Mouse (Mus musculus) MEL (cell line): Measurements from ENCODE around the gene Llgl1. TPM values are rescaled to one million over a fixed set of nuclear protein-coding genes. Genes with fewer than 3 reads are reported as not detected.

ENCODE experiments used
- DNase-seq: peaks from one replicate; pipeline ENCODE4 v3.0.0; 2011; ENCODE audit warnings: low read depth, low spot score
- H3K27ac ChIP-seq: 2 replicates; pipeline ENCODE4 v1.5.1; 2012; ENCODE audit warnings: low read depth, mild to moderate bottlenecking, control low read depth, low read length, moderate library complexity; ENCODE audit not compliant: control insufficient read depth
- H3K27me3 ChIP-seq, 2 experiments: fragments of 150-350 bp in 1 of 2; sonication (generic) in 1 of 2; 2 replicates each; pipeline ENCODE4 v1.6.1; 2012; ENCODE audit warnings: low read length in 2 of 2, mild to moderate bottlenecking in 2 of 2, improper control_type of control experiment in 1 of 2, moderate library complexity in 1 of 2; ENCODE audit not compliant: insufficient read depth in 2 of 2, control insufficient read depth in 1 of 2
- H3K36me3 ChIP-seq, 2 experiments: 2 replicates each; pipeline ENCODE4 v1.6.1; 2012 to 2014; ENCODE audit warnings: low read length in 2 of 2, improper control_type of control experiment in 1 of 2, inconsistent platforms in 1 of 2, mild to moderate bottlenecking in 1 of 2; ENCODE audit not compliant: insufficient read depth in 2 of 2, control insufficient read depth in 1 of 2
- H3K4me1 ChIP-seq, 2 experiments: fragments of 150-350 bp in 1 of 2; sonication (generic) in 1 of 2; 2 replicates each; pipeline ENCODE4 v1.6.1; 2012; ENCODE audit warnings: low read length in 2 of 2, improper control_type of control experiment in 1 of 2, mild to moderate bottlenecking in 1 of 2; ENCODE audit not compliant: insufficient read depth in 2 of 2, control insufficient read depth in 1 of 2
- H3K4me3 ChIP-seq, 2 experiments: fragments of 150-350 bp in 1 of 2; sonication (generic) in 1 of 2; 2 replicates each; pipeline ENCODE4 v1.5.1; 2012; ENCODE audit warnings: low read depth in 2 of 2, low read length in 2 of 2, mild to moderate bottlenecking in 2 of 2, moderate library complexity in 2 of 2, control low read depth in 1 of 2, improper control_type of control experiment in 1 of 2; ENCODE audit not compliant: control insufficient read depth in 1 of 2, insufficient read depth in 1 of 2
- H3K79me2 ChIP-seq: 2 replicates; pipeline ENCODE4 v1.6.1; 2012; ENCODE audit warnings: mild to moderate bottlenecking, low read length, moderate library complexity; ENCODE audit not compliant: control insufficient read depth, poor library complexity, insufficient read depth
- H3K9ac ChIP-seq: 2 replicates; pipeline ENCODE4 v1.6.1; 2012; ENCODE audit warnings: low read depth, mild to moderate bottlenecking, control low read depth, low read length, moderate library complexity; ENCODE audit not compliant: control insufficient read depth, poor library complexity, severe bottlenecking
- H3K9me3 ChIP-seq: fragments of 150-350 bp; sonication (generic); replicated peaks from 2 replicates; pipeline ENCODE4 v1.6.1; 2012; ENCODE audit warnings: mild to moderate bottlenecking, low read length, improper control_type of control experiment, moderate library complexity; ENCODE audit not compliant: insufficient read depth
- ETS1 ChIP-seq: IDR thresholded peaks from 2 replicates; pipeline ENCODE4 v1.6.1; 2012; ENCODE audit warnings: low read depth, mild to moderate bottlenecking, inconsistent platforms, low read length, improper control_type of control experiment, moderate library complexity
- GATA1 ChIP-seq: IDR thresholded peaks from 2 replicates; pipeline ENCODE4 v1.6.1; 2011; ENCODE audit warnings: low read depth, low read length, improper control_type of control experiment
- HCFC1 ChIP-seq: IDR thresholded peaks from 2 replicates; pipeline ENCODE4 v1.6.1; 2012; ENCODE audit warnings: low read depth, mild to moderate bottlenecking, inconsistent platforms, low read length, improper control_type of control experiment, moderate library complexity
- MAX ChIP-seq: IDR thresholded peaks from 2 replicates; pipeline ENCODE4 v1.6.1; 2011; ENCODE audit warnings: low read length, improper control_type of control experiment
- MEF2A ChIP-seq: IDR thresholded peaks from 2 replicates; pipeline ENCODE4 v1.6.1; 2014; ENCODE audit warnings: low read depth, mild to moderate bottlenecking, inconsistent platforms, low read length, improper control_type of control experiment; ENCODE audit not compliant: poor library complexity, insufficient replicate concordance, severe bottlenecking; ENCODE audit errors: extremely low read depth
- NELFE ChIP-seq: IDR thresholded peaks from 2 replicates; pipeline ENCODE4 v1.6.1; 2011; ENCODE audit warnings: low read depth, low read length, improper control_type of control experiment
- POLR2A ChIP-seq, 2 experiments: IDR thresholded peaks; 2 replicates each; pipeline ENCODE4 v1.6.1; 2011 to 2012; ENCODE audit warnings: low read length in 2 of 2, mild to moderate bottlenecking in 2 of 2, control low read depth in 1 of 2, improper control_type of control experiment in 1 of 2, low read depth in 1 of 2, moderate library complexity in 1 of 2; ENCODE audit not compliant: control insufficient read depth in 1 of 2, insufficient read depth in 1 of 2, poor library complexity in 1 of 2
- POLR2AphosphoS5 ChIP-seq: IDR thresholded peaks from 2 replicates; pipeline ENCODE4 v1.6.1; 2012; ENCODE audit warnings: low read depth, borderline replicate concordance, mild to moderate bottlenecking, inconsistent platforms, low read length, moderate library complexity, mixed read lengths
- RAD21 ChIP-seq: IDR thresholded peaks from 2 replicates; pipeline ENCODE4 v1.6.1; 2011; ENCODE audit warnings: mild to moderate bottlenecking, low read depth, low read length, improper control_type of control experiment
- SIN3A ChIP-seq: IDR thresholded peaks from 2 replicates; pipeline ENCODE4 v1.6.1; 2012; ENCODE audit warnings: low read length, improper control_type of control experiment, inconsistent platforms
- UBTF ChIP-seq: IDR thresholded peaks from 2 replicates; pipeline ENCODE4 v1.6.1; 2012; ENCODE audit warnings: low read depth, mild to moderate bottlenecking, inconsistent platforms, low read length, improper control_type of control experiment, moderate library complexity, borderline replicate concordance; ENCODE audit not compliant: insufficient read depth
- USF2 ChIP-seq, 2 experiments: IDR thresholded peaks; 2 replicates each; pipeline ENCODE4 v1.6.1; 2011 to 2012; ENCODE audit warnings: improper control_type of control experiment in 2 of 2, low read length in 2 of 2, borderline replicate concordance in 1 of 2, inconsistent platforms in 1 of 2, low read depth in 1 of 2, mild to moderate bottlenecking in 1 of 2; ENCODE audit not compliant: insufficient read depth in 1 of 2
- ZKSCAN1 ChIP-seq: IDR thresholded peaks from 2 replicates; pipeline ENCODE4 v1.6.1; 2012; ENCODE audit warnings: low read depth, mild to moderate bottlenecking, inconsistent platforms, low read length, improper control_type of control experiment, moderate library complexity
- ZMIZ1 ChIP-seq: IDR thresholded peaks from 2 replicates; pipeline ENCODE4 v1.6.1; 2012; ENCODE audit warnings: low read depth, mild to moderate bottlenecking, inconsistent platforms, low read length, improper control_type of control experiment, moderate library complexity
- polyA plus RNA-seq, 2 experiments: library from polyadenylated mRNA; stranded (reverse) in 1 of 2; unstranded in 1 of 2; fragments of >175 nt in 1 of 2; fragments of >200 nt in 1 of 2; gene quantifications; 2 replicates each; pipeline versions ENCODE4 v1.2.1 to v1.2.4; 2012; ENCODE audit warnings: low replicate concordance in 2 of 2, low read depth in 1 of 2; ENCODE audit not compliant: insufficient read length in 2 of 2, insufficient read depth in 1 of 2, missing spikeins in 1 of 2
- total RNA-seq: library from RNA; depleted of rRNA; stranded (reverse); fragments of 300-350 nt; gene quantifications from 2 replicates; pipeline ENCODE4 v1.2.3, GENCODE M21; 2012

Gene Llgl1
- total and polyA plus RNA-seq, 3 experiments, result 9.3 to 23.9 TPM; not detected in 1

DNA sequence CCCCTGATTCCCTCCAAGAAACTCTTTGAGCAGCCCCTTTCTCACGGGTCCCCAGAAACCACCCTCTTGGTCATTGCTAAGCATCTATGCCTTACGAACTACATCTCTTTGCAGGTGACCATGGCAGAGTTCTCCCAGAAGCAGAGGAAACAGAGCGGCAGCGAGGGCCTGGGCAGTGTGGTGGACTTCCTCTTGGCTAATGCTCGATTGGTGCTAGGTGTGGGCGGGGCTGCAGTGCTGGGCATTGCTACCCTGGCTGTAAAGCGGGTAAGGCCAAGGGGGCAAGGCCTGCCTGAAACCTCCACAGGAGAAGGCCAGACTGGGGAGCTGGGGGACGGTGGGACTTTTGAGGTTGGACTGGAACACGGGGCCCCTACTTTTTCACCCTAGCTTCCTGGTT lies 30.6 kb downstream of the Llgl1 start:
- Histone ChIP-seq H3K36me3 (peaks cover 0 to 5% of the 10 kb centered on the region in 2 experiments; a peak in 2 of 4 replicates), H3K4me1 (peaks cover 3 to 20% of the 10 kb centered on the region in 2 experiments; a peak in 3 of 4 replicates), H3K9me3 (no peaks in the 10 kb centered on the region), H3K27ac (no peak overlapping the region), H3K4me3 (no peak overlapping the region), H3K27me3 (no peaks in the 10 kb centered on the region), H3K9ac (no peak overlapping the region), H3K79me2 (peaks cover 5% of the 10 kb centered on the region)
- no peak for TF ChIP-seq MAX
- no peak for TF ChIP-seq ZKSCAN1
- no peak for TF ChIP-seq POLR2A (IDR thresholded peaks at IDR 0.05; ENCODE audit: control insufficient read depth in 1 of 2, insufficient read depth in 1 of 2, low read depth in 1 of 2, low read length in 2 of 2, poor library complexity in 1 of 2)
- no peak for TF ChIP-seq NELFE
- no peak for TF ChIP-seq RAD21
- TF ChIP-seq POLR2AphosphoS5, result no peak
- no peak for TF ChIP-seq HCFC1
- no peak for TF ChIP-seq UBTF
- TF ChIP-seq USF2 (IDR thresholded peaks at IDR 0.05; ENCODE audit: borderline replicate concordance in 1 of 2, insufficient read depth in 1 of 2, low read depth in 1 of 2, low read length in 2 of 2), result no peak
- no peak for TF ChIP-seq SIN3A
- no peak for TF ChIP-seq MEF2A
- DNase-seq, result no peak

DNA sequence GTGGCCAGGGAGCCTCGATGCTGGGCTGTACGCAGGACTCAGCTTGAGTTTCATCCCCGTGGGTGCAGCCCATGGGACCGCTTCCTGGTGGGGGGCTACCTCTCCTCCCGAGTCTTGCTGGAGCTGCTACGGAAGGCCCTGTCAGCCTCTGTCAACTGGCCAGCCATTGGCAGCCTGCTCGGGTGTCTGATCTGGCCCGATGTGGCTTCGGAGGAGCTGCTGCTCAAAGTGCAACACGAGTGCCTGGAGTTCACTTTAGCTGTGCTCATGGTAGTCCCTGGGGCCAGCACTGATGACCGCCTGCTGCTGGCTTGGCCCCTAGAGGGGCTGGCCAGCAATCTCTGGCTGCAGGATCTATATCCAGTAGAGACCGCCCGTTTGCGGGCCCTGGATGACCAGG lies 31.7 kb downstream of the Llgl1 start:
- H3K4me3 ChIP-seq, result no peak overlapping the region
- H3K4me1 ChIP-seq, result peaks cover 3 to 17% of the 10 kb centered on the region in 2 experiments; a peak in 3 of 4 replicates
- H3K27me3 ChIP-seq, result no peaks in the 10 kb centered on the region
- no peak overlapping the region for H3K9ac ChIP-seq
- no peak for DNase-seq
- no peaks in the 10 kb centered on the region for H3K9me3 ChIP-seq
- no peak overlapping the region for H3K27ac ChIP-seq
- H3K79me2 ChIP-seq, result peaks cover 4% of the 10 kb centered on the region
- H3K36me3 ChIP-seq, result peaks cover 0 to 4% of the 10 kb centered on the region in 2 experiments; a peak in 2 of 4 replicates
- TF ChIP-seq ETS1 (no peak), POLR2A (IDR thresholded peaks at IDR 0.05; ENCODE audit: control insufficient read depth in 1 of 2, insufficient read depth in 1 of 2, low read depth in 1 of 2, low read length in 2 of 2, poor library complexity in 1 of 2) (0 out of 4 replicates have a peak, but pooled peaks of 1 of the 2 experiments have one; percentile 23)

DNA sequence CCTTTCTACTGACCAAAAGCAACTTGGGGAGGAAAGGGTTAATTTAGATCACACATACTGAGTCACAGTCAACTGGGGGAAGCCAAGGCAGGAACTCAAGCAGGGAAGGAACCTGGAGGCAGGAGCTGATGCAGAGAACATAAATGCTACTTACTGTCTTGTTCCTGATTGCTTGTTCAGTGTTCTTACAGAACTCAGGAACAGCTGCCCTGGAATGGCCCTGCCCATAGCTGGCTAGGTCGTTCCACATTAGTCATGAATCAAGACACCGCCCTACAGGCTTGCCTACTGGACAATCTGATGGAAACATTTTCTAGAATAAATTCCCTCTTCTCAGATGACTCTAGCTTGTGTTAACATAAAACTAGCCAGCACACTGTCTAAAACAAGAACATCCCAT lies 34.7 kb downstream of the Llgl1 start:
- TF ChIP-seq GATA1, result no peak
- TF ChIP-seq ZMIZ1, result no peak
- DNase-seq, result peak; percentile 18
- H3K9me3 ChIP-seq, result no peaks in the 10 kb centered on the region
- H3K4me3 ChIP-seq, result no peak overlapping the region
- no peaks in the 10 kb centered on the region for H3K27me3 ChIP-seq
- H3K4me1 ChIP-seq, result peaks cover 0 to 2% of the 10 kb centered on the region in 2 experiments; a peak in 1 of 4 replicates
- no peak overlapping the region for H3K27ac ChIP-seq
- H3K36me3 ChIP-seq, result no peaks in the 10 kb centered on the region
- no peak overlapping the region for H3K9ac ChIP-seq
- no peaks in the 10 kb centered on the region for H3K79me2 ChIP-seq
